Mouse (Mus musculus) liver, embryonic 14 days (tissue): ENCODE measurements around the gene Gm6614. TPM values are rescaled to one million over a fixed set of nuclear protein-coding genes. Genes with fewer than 3 reads are reported as not detected.

Experiments
- polyA plus RNA-seq: library from polyadenylated mRNA; depleted of rRNA; stranded (reverse); fragments of >200 nt; gene quantifications from 2 replicates; pipeline ENCODE4 v1.2.3, GENCODE M21; 2012; rRNA removed

The Gm6614 gene
- not detected in 2 replicates for polyA plus RNA-seq

GRCm38 (mm10) chr6:142011364-142011955 is at the start of gene Gm6614:
Gene Gm6614, minus strand, starts transcription at chr6:142011414.

GRCm38 (mm10) chr6:141946862-141947261 is 64.4 kb downstream of the Gm6614 start, which contains the start of gene Slco1a1:
Gene Slco1a1, minus strand, starts transcription at chr6:141946962.

Other genes starting within 250 kb of the Gm6614 start
- not detected in 2 replicates for gene Gm5724, start 237.6 kb downstream of the Gm6614 start, polyA plus RNA-seq
- not detected in 2 replicates for gene Slco1a4, start 155.2 kb downstream of the Gm6614 start, polyA plus RNA-seq
- gene Slco1a1, start 64.5 kb downstream of the Gm6614 start, polyA plus RNA-seq: 0.01 TPM in 1 of 2 replicates, not detected in the other
- not detected in 2 replicates for gene Slco1a6, start 197.1 kb upstream of the Gm6614 start, polyA plus RNA-seq